16 mouse cellular contexts compared by ENCODE assay signal in genomic region chr19:10562351-10562750, GRCm38 (mm10). TPM values are rescaled to one million over a fixed set of nuclear protein-coding genes. Genes with fewer than 3 reads are reported as not detected.
A peak's percentile ranks its signal among the peaks of the same experiment; 100 is the strongest.
DNase-seq lines count a peak whose midpoint lies in the region; ATAC-seq and TF ChIP-seq lines count a peak whose summit lies in the region.
"Had no signal": no experiment of that assay in that cellular context is flagged by ENCODE, and none has a peak within 500 bp of the region (broad histone marks: within the 10 kb centered on the region; RNA-seq: fewer than 3 reads in every experiment).

No protein-coding gene starts in this region.

- TF ChIP-seq EP300 in stomach, postnatal 0 days (optimal IDR thresholded peaks at IDR 0.05): no peak

- H3K9ac ChIP-seq in heart, embryonic 11.5 days (ENCODE audit: low read depth, low read length): no peak overlapping the region
- no peak overlapping the region for H3K9ac ChIP-seq in kidney, embryonic 15.5 days
- H3K9ac ChIP-seq in stomach, postnatal 0 days (ENCODE audit: low read length): no peak overlapping the region
- H3K9ac ChIP-seq: embryonic facial prominence, embryonic 15.5 days; forebrain, embryonic 12.5 days; liver, embryonic 14.5 days had no signal

- ATAC-seq in heart, embryonic 11.5 days (replicated peaks; ENCODE audit: insufficient number of reproducible peaks, low FRiP score, low TSS enrichment): no peak
- no peak for ATAC-seq in kidney, embryonic 15.5 days (replicated peaks; ENCODE audit: low FRiP score)
- no peak for ATAC-seq in stomach, postnatal 0 days (ENCODE audit: low FRiP score, low TSS enrichment)
- ATAC-seq in cerebellum, adult (ENCODE audit: insufficient number of reproducible peaks, low FRiP score, low TSS enrichment): no peak
- ATAC-seq: hindbrain, postnatal 0 days had no signal

- H3K9me3 ChIP-seq in heart, embryonic 11.5 days (replicated peaks; ENCODE audit: control insufficient read depth, low read length): no peaks in the 10 kb centered on the region
- no peaks in the 10 kb centered on the region for H3K9me3 ChIP-seq in kidney, embryonic 15.5 days (replicated peaks)
- no peaks in the 10 kb centered on the region for H3K9me3 ChIP-seq in stomach, postnatal 0 days (ENCODE audit: control insufficient read depth, low read length)
- H3K9me3 ChIP-seq: embryonic facial prominence, embryonic 15.5 days; forebrain, embryonic 12.5 days had no signal

- TF ChIP-seq POLR2A in testis, adult 2 months (IDR thresholded peaks at IDR 0.05; ENCODE audit: control insufficient read depth, low read depth, low read length): no peak

- H3K4me3 ChIP-seq in heart, embryonic 11.5 days (ENCODE audit: low read depth, low read length): no peak overlapping the region
- no peak overlapping the region for H3K4me3 ChIP-seq in kidney, embryonic 15.5 days (replicated peaks)
- H3K4me3 ChIP-seq in testis, adult 2 months (ENCODE audit: control insufficient read depth, low read depth, low read length): no peak overlapping the region
- H3K4me3 ChIP-seq in stomach, postnatal 0 days (ENCODE audit: low read depth, low read length): no peak overlapping the region
- H3K4me3 ChIP-seq: embryonic facial prominence, embryonic 15.5 days; forebrain, embryonic 12.5 days had no signal

- no peaks in the 10 kb centered on the region for H3K27me3 ChIP-seq in heart, embryonic 11.5 days (ENCODE audit: control insufficient read depth, insufficient read depth, low read length)
- 0 out of 2 replicates have a peak, but pooled peaks cover 4% of the 10 kb centered on the region for H3K27me3 ChIP-seq in kidney, embryonic 15.5 days
- H3K27me3 ChIP-seq in testis, adult 2 months (ENCODE audit: control insufficient read depth, insufficient read depth, low read length): no peaks in the 10 kb centered on the region
- no peaks in the 10 kb centered on the region for H3K27me3 ChIP-seq in stomach, postnatal 0 days (ENCODE audit: control insufficient read depth, insufficient read depth, low read length)
- H3K27me3 ChIP-seq: embryonic facial prominence, embryonic 15.5 days; forebrain, embryonic 12.5 days had no signal

- intact Hi-C loops in heart, postnatal 14 days (cut with DNase I): loop anchor here (2.0 kb wide), 1 partner anchor 14 kb away; the partner anchor contains the start of genes Cyb561a3 and Tmem138

- no peaks in the 10 kb centered on the region for H3K36me3 ChIP-seq in heart, embryonic 11.5 days (ENCODE audit: control insufficient read depth, insufficient read depth, low read length)
- H3K36me3 ChIP-seq in kidney, embryonic 15.5 days: no peaks in the 10 kb centered on the region
- no peaks in the 10 kb centered on the region for H3K36me3 ChIP-seq in testis, adult 2 months (ENCODE audit: control insufficient read depth, insufficient read depth, low read length)
- no peaks in the 10 kb centered on the region for H3K36me3 ChIP-seq in stomach, postnatal 0 days (ENCODE audit: control insufficient read depth, insufficient read depth, low read length)
- H3K36me3 ChIP-seq: embryonic facial prominence, embryonic 15.5 days; forebrain, embryonic 12.5 days had no signal

- 66% methylated on average over 5 of the region's 5 CpGs for WGBS in heart, embryonic 11.5 days (ENCODE audit: insufficient replicate concordance)
- WGBS in kidney, embryonic 15.5 days: 69% methylated on average over 5 of the region's 5 CpGs
- 61% methylated on average over 5 of the region's 5 CpGs for WGBS in stomach, postnatal 0 days

- TF ChIP-seq CTCF in testis, adult 2 months (IDR thresholded peaks at IDR 0.05; ENCODE audit: control insufficient read depth, insufficient read depth, insufficient replicate concordance, low read depth, low read length): no peak
- no peak for TF ChIP-seq CTCF in stomach, postnatal 0 days (IDR thresholded peaks at IDR 0.05; ENCODE audit: low read depth)

- peak overlapping the region; percentile 95 for H3K27ac ChIP-seq in heart, embryonic 11.5 days (ENCODE audit: low read depth, low read length)
- H3K27ac ChIP-seq in kidney, embryonic 15.5 days: peak overlapping the region; percentile 60
- H3K27ac ChIP-seq in testis, adult 2 months (ENCODE audit: control insufficient read depth, insufficient read depth, low read depth, low read length): peak overlapping the region; percentile 78
- H3K27ac ChIP-seq in stomach, postnatal 0 days (replicated peaks): peak overlapping the region; percentile 58; the same call in 1 of the 2 replicates
- H3K27ac ChIP-seq: embryonic facial prominence, embryonic 15.5 days; forebrain, embryonic 12.5 days; hindbrain, postnatal 0 days; liver, embryonic 14.5 days had no signal

- H3K4me2 ChIP-seq in heart, embryonic 11.5 days: no peak overlapping the region
- H3K4me2 ChIP-seq in kidney, embryonic 15.5 days: no peak overlapping the region
- H3K4me2 ChIP-seq in stomach, postnatal 0 days (replicated peaks; ENCODE audit: low read depth): no peak overlapping the region
- H3K4me2 ChIP-seq: embryonic facial prominence, embryonic 15.5 days; forebrain, embryonic 12.5 days had no signal

- H3K4me1 ChIP-seq in heart, embryonic 11.5 days (ENCODE audit: control insufficient read depth, insufficient read depth, low read length): peaks cover 4% of the 10 kb centered on the region; the same call in 1 of the 2 replicates
- H3K4me1 ChIP-seq in kidney, embryonic 15.5 days: 0 out of 2 replicates have a peak, but pooled peaks cover 3% of the 10 kb centered on the region
- no peaks in the 10 kb centered on the region for H3K4me1 ChIP-seq in testis, adult 2 months (ENCODE audit: control insufficient read depth, insufficient read depth, low read length)
- H3K4me1 ChIP-seq in stomach, postnatal 0 days (replicated peaks; ENCODE audit: control insufficient read depth, insufficient read depth): no peaks in the 10 kb centered on the region
- H3K4me1 ChIP-seq: embryonic facial prominence, embryonic 15.5 days; forebrain, embryonic 12.5 days had no signal

- DNase-seq in heart, postnatal 14 days: no peak
- DNase-seq in kidney, adult 8-10 months: no peak
- DNase-seq in testis, postnatal 14 days (ENCODE audit: low spot score): no peak
- no peak for DNase-seq in stomach, postnatal 0 days (ENCODE audit: low spot score)
- DNase-seq: B cell, adult 2 months; cerebellum, adult 8-10 months; layer of hippocampus, adult 9-11 months had no signal

RNA-seq across cellular contexts. Expression of gene Tmem216, which starts 6.3 kb away (rescaled TPM):
- polyA plus RNA-seq in heart, embryonic 11.5 days (2014; fragmentation: Nextera tagmentation; extraction: Ambion mirVana): 22.9 and 24.4 TPM in 2 replicates
- 1 to 10 TPM; 3.9 to 4.7 TPM for total RNA-seq in heart, postnatal 14 days (2021)
- polyA plus RNA-seq in kidney, embryonic 15.5 days (2015; fragmentation: Nextera tagmentation; extraction: Ambion mirVana): 47.1 and 51.6 TPM in 2 replicates
- polyA plus RNA-seq in testis, adult 2 months (2012; rRNA removed): 37.4 and 39.5 TPM in 2 replicates
- 23.3 and 23.9 TPM in 2 replicates for polyA plus RNA-seq in stomach, postnatal 0 days (2015; fragmentation: Nextera tagmentation; extraction: Ambion mirVana)
- total RNA-seq: monocyte, adult 5-6 weeks had no signal

RNA-seq across cellular contexts. Expression of gene Cyb561a3, which starts 14.6 kb away (rescaled TPM):
- polyA plus RNA-seq in heart, embryonic 11.5 days (2014; fragmentation: Nextera tagmentation; extraction: Ambion mirVana): 12.8 and 14.3 TPM in 2 replicates
- 10 to 100 TPM; 10.2 to 11.3 TPM for total RNA-seq in heart, postnatal 14 days (2021)
- polyA plus RNA-seq in kidney, embryonic 15.5 days (2015; fragmentation: Nextera tagmentation; extraction: Ambion mirVana): 16.6 and 16.7 TPM in 2 replicates
- polyA plus RNA-seq in testis, adult 2 months (2012; rRNA removed): 27.0 and 34.2 TPM in 2 replicates
- 15.7 and 16.7 TPM in 2 replicates for polyA plus RNA-seq in stomach, postnatal 0 days (2015; fragmentation: Nextera tagmentation; extraction: Ambion mirVana)

RNA-seq across cellular contexts. Expression of gene Tmem138, which starts 14.8 kb away (rescaled TPM):
- 31.7 and 32.0 TPM in 2 replicates for polyA plus RNA-seq in heart, embryonic 11.5 days (2014; fragmentation: Nextera tagmentation; extraction: Ambion mirVana)
- total RNA-seq in heart, postnatal 14 days (2021): 1 to 10 TPM; 3.2 to 4.4 TPM
- 43.2 and 46.9 TPM in 2 replicates for polyA plus RNA-seq in kidney, embryonic 15.5 days (2015; fragmentation: Nextera tagmentation; extraction: Ambion mirVana)
- 18.3 and 24.5 TPM in 2 replicates for polyA plus RNA-seq in testis, adult 2 months (2012; rRNA removed)
- 11.4 and 12.2 TPM in 2 replicates for polyA plus RNA-seq in stomach, postnatal 0 days (2015; fragmentation: Nextera tagmentation; extraction: Ambion mirVana)

RNA-seq across cellular contexts. Expression of gene Sdhaf2, which starts 36.4 kb away (rescaled TPM):
- polyA plus RNA-seq in heart, embryonic 11.5 days (2014; fragmentation: Nextera tagmentation; extraction: Ambion mirVana): 51.7 and 62.6 TPM in 2 replicates
- total RNA-seq in heart, postnatal 14 days (2021): 10 to 100 TPM; 64.1 to 78.7 TPM
- polyA plus RNA-seq in kidney, embryonic 15.5 days (2015; fragmentation: Nextera tagmentation; extraction: Ambion mirVana): 59.4 and 61.4 TPM in 2 replicates
- 11.6 and 16.6 TPM in 2 replicates for polyA plus RNA-seq in testis, adult 2 months (2012; rRNA removed)
- polyA plus RNA-seq in stomach, postnatal 0 days (2015; fragmentation: Nextera tagmentation; extraction: Ambion mirVana): 37.4 and 38.9 TPM in 2 replicates

RNA-seq across cellular contexts. Expression of gene Cpsf7, which starts 37.3 kb away (rescaled TPM):
- 39.3 and 41.2 TPM in 2 replicates for polyA plus RNA-seq in heart, embryonic 11.5 days (2014; fragmentation: Nextera tagmentation; extraction: Ambion mirVana)
- total RNA-seq in heart, postnatal 14 days (2021): 10 to 100 TPM; 35.3 to 36.4 TPM
- polyA plus RNA-seq in kidney, embryonic 15.5 days (2015; fragmentation: Nextera tagmentation; extraction: Ambion mirVana): 48.0 and 49.6 TPM in 2 replicates
- polyA plus RNA-seq in testis, adult 2 months (2012; rRNA removed): 30.4 and 33.1 TPM in 2 replicates
- 12.5 and 16.7 TPM in 2 replicates for polyA plus RNA-seq in stomach, postnatal 0 days (2015; fragmentation: Nextera tagmentation; extraction: Ambion mirVana)
